In genomic region chr19:4568832-4569231, GRCm38 (mm10) we compare ENCODE assay signal across 13 mouse cellular contexts. TPM values are rescaled to one million over a fixed set of nuclear protein-coding genes. Genes with fewer than 3 reads are reported as not detected.
DNase-seq lines count a peak whose midpoint lies in the region; ATAC-seq lines count a peak whose summit lies in the region.
"Had no signal": no experiment of that assay in that cellular context is flagged by ENCODE, and none has a peak within 500 bp of the region (broad histone marks: within the 10 kb centered on the region; RNA-seq: fewer than 3 reads in every experiment).

No protein-coding gene starts in this region.

- H3K4me1 ChIP-seq in midbrain, embryonic 11.5 days (ENCODE audit: control insufficient read depth, insufficient read depth, low read length), result peaks cover 2% of the 10 kb centered on the region; the same call in 1 of the 2 replicates
- no peaks in the 10 kb centered on the region for H3K4me1 ChIP-seq in midbrain, embryonic 16.5 days (ENCODE audit: control insufficient read depth, insufficient read depth, low read length)
- H3K4me1 ChIP-seq in liver, embryonic 12.5 days, result peaks cover 81% of the 10 kb centered on the region
- peaks cover 18% of the 10 kb centered on the region; the same call in 1 of the 2 replicates for H3K4me1 ChIP-seq in stomach, embryonic 16.5 days (ENCODE audit: control insufficient read depth, insufficient read depth, low read length)

- no peak overlapping the region for H3K4me3 ChIP-seq in midbrain, embryonic 11.5 days (ENCODE audit: low read depth, low read length)
- H3K4me3 ChIP-seq in midbrain, embryonic 16.5 days (ENCODE audit: low read depth, low read length), result no peak overlapping the region
- no peak overlapping the region for H3K4me3 ChIP-seq in liver, embryonic 12.5 days
- no peak overlapping the region for H3K4me3 ChIP-seq in stomach, embryonic 16.5 days (replicated peaks; ENCODE audit: low read length)

- DNase-seq in heart, adult 11 months, result peak; percentile 86
- DNase-seq in heart, adult 9 months (ENCODE audit: low spot score in 2 of 2), result no peak
- DNase-seq in midbrain, embryonic 11.5 days (ENCODE audit: low spot score, missing footprints), result peak; percentile 85
- no peak for DNase-seq in embryo, embryonic 10.5 days (ENCODE audit: low spot score)
- DNase-seq in cerebellum, adult 11-12 months, result no peak
- DNase-seq: gastrocnemius, postnatal 25 days; kidney, postnatal 10 days; right cerebral cortex, postnatal 4 days; thymus, postnatal 4 days had no signal

- WGBS in midbrain, embryonic 11.5 days, result 68% methylated on average over 4 of the region's 4 CpGs
- WGBS in midbrain, embryonic 16.5 days, result 65% methylated on average over 4 of the region's 4 CpGs
- WGBS in liver, embryonic 12.5 days (ENCODE audit: insufficient replicate concordance), result 17% methylated on average over 4 of the region's 4 CpGs
- 39% methylated on average over 4 of the region's 4 CpGs for WGBS in stomach, embryonic 16.5 days

- H3K27ac ChIP-seq in midbrain, embryonic 11.5 days (ENCODE audit: low read depth, low read length), result no peak overlapping the region
- no peak overlapping the region for H3K27ac ChIP-seq in midbrain, embryonic 16.5 days (ENCODE audit: low read length)
- peak overlapping the region; percentile 96 for H3K27ac ChIP-seq in liver, embryonic 12.5 days
- H3K27ac ChIP-seq in stomach, embryonic 16.5 days (ENCODE audit: low read length), result peak overlapping the region; percentile 55; the same call in 1 of the 2 replicates

- H3K9ac ChIP-seq in midbrain, embryonic 11.5 days (ENCODE audit: low read length), result no peak overlapping the region
- no peak overlapping the region for H3K9ac ChIP-seq in midbrain, embryonic 16.5 days (ENCODE audit: low read depth, low read length)
- peak overlapping the region; percentile 67 for H3K9ac ChIP-seq in liver, embryonic 12.5 days
- H3K9ac ChIP-seq in stomach, embryonic 16.5 days (ENCODE audit: low read length), result peak overlapping the region; percentile 2; the same call in 1 of the 2 replicates

- no peaks in the 10 kb centered on the region for H3K36me3 ChIP-seq in midbrain, embryonic 11.5 days (ENCODE audit: control insufficient read depth, insufficient read depth, low read length)
- no peaks in the 10 kb centered on the region for H3K36me3 ChIP-seq in midbrain, embryonic 16.5 days (ENCODE audit: control insufficient read depth, insufficient read depth, low read length)
- H3K36me3 ChIP-seq in liver, embryonic 12.5 days, result no peaks in the 10 kb centered on the region
- H3K36me3 ChIP-seq in stomach, embryonic 16.5 days (ENCODE audit: control insufficient read depth, insufficient read depth, low read length), result no peaks in the 10 kb centered on the region

- no peaks in the 10 kb centered on the region for H3K27me3 ChIP-seq in midbrain, embryonic 11.5 days (ENCODE audit: control insufficient read depth, insufficient read depth, low read length)
- no peaks in the 10 kb centered on the region for H3K27me3 ChIP-seq in midbrain, embryonic 16.5 days (ENCODE audit: control insufficient read depth, insufficient read depth, low read depth, low read length)
- H3K27me3 ChIP-seq in liver, embryonic 12.5 days (replicated peaks), result no peaks in the 10 kb centered on the region
- H3K27me3 ChIP-seq in stomach, embryonic 16.5 days (ENCODE audit: control insufficient read depth, insufficient read depth, low read length), result no peaks in the 10 kb centered on the region

- H3K4me2 ChIP-seq in midbrain, embryonic 11.5 days, result no peak overlapping the region
- no peak overlapping the region for H3K4me2 ChIP-seq in midbrain, embryonic 16.5 days (ENCODE audit: low read length)
- H3K4me2 ChIP-seq in liver, embryonic 12.5 days, result peak overlapping the region; percentile 52
- no peak overlapping the region for H3K4me2 ChIP-seq in stomach, embryonic 16.5 days (ENCODE audit: low read depth, low read length)

- no peak for ATAC-seq in midbrain, embryonic 11.5 days (ENCODE audit: low FRiP score)
- no peak for ATAC-seq in midbrain, embryonic 16.5 days
- ATAC-seq in liver, embryonic 12.5 days, result peak; percentile 90
- peak; percentile 72 for ATAC-seq in stomach, embryonic 16.5 days (ENCODE audit: insufficient read depth, low FRiP score)
- ATAC-seq: activated CD4-positive, CD25-positive, alpha-beta regulatory T cell, adult 4 months had no signal

- H3K9me3 ChIP-seq in midbrain, embryonic 11.5 days (ENCODE audit: control insufficient read depth, low read length), result no peaks in the 10 kb centered on the region
- H3K9me3 ChIP-seq in midbrain, embryonic 16.5 days (replicated peaks; ENCODE audit: control insufficient read depth, low read length, poor library complexity, severe bottlenecking), result no peaks in the 10 kb centered on the region
- no peaks in the 10 kb centered on the region for H3K9me3 ChIP-seq in liver, embryonic 12.5 days (replicated peaks)
- H3K9me3 ChIP-seq in stomach, embryonic 16.5 days (replicated peaks; ENCODE audit: control insufficient read depth, low read length), result no peaks in the 10 kb centered on the region

RNA-seq across cellular contexts. Expression of gene Lrfn4, which starts 46.6 kb away (rescaled TPM):
- 7.5 and 7.6 TPM in 2 replicates for polyA plus RNA-seq in midbrain, embryonic 11.5 days (2014; fragmentation: Nextera tagmentation; extraction: Ambion mirVana)
- 10.4 and 11.3 TPM in 2 replicates for polyA plus RNA-seq in midbrain, embryonic 16.5 days (2015; fragmentation: Nextera tagmentation; extraction: Ambion mirVana)
- 2.6 and 2.7 TPM in 2 replicates for polyA plus RNA-seq in liver, embryonic 12.5 days (2016; fragmentation: Nextera tagmentation; extraction: Ambion mirVana)
- polyA plus RNA-seq in stomach, embryonic 16.5 days (2015; fragmentation: Nextera tagmentation; extraction: Ambion mirVana), result 2.1 and 2.5 TPM in 2 replicates

RNA-seq across cellular contexts. Expression of gene Rce1, which starts 56.6 kb away (rescaled TPM):
- polyA plus RNA-seq in midbrain, embryonic 11.5 days (2014; fragmentation: Nextera tagmentation; extraction: Ambion mirVana), result 61.0 and 68.7 TPM in 2 replicates
- 51.4 and 52.4 TPM in 2 replicates for polyA plus RNA-seq in midbrain, embryonic 16.5 days (2015; fragmentation: Nextera tagmentation; extraction: Ambion mirVana)
- polyA plus RNA-seq in liver, embryonic 12.5 days (2016; fragmentation: Nextera tagmentation; extraction: Ambion mirVana), result 35.9 and 39.3 TPM in 2 replicates
- 64.7 and 66.0 TPM in 2 replicates for polyA plus RNA-seq in stomach, embryonic 16.5 days (2015; fragmentation: Nextera tagmentation; extraction: Ambion mirVana)

RNA-seq across cellular contexts. Expression of gene Pcx, which starts 58.6 kb away (rescaled TPM):
- 13.8 and 14.0 TPM in 2 replicates for polyA plus RNA-seq in midbrain, embryonic 11.5 days (2014; fragmentation: Nextera tagmentation; extraction: Ambion mirVana)
- polyA plus RNA-seq in midbrain, embryonic 16.5 days (2015; fragmentation: Nextera tagmentation; extraction: Ambion mirVana), result 25.1 and 35.3 TPM in 2 replicates
- polyA plus RNA-seq in liver, embryonic 12.5 days (2016; fragmentation: Nextera tagmentation; extraction: Ambion mirVana), result 34.3 and 34.8 TPM in 2 replicates
- polyA plus RNA-seq in stomach, embryonic 16.5 days (2015; fragmentation: Nextera tagmentation; extraction: Ambion mirVana), result 24.0 and 30.0 TPM in 2 replicates

Comparison
In these comparisons a context has a peak if more than half of its experiments do, and no peak if none do; other contexts are left out.
1. DNase-seq: peak in heart, adult 11 months (single experiment) and midbrain, embryonic 11.5 days (single experiment); none in heart, adult 9 months (0 of 2), embryo, embryonic 10.5 days (single experiment) and cerebellum, adult 11-12 months (single experiment).
2. ATAC-seq: peak in liver, embryonic 12.5 days (single experiment) and stomach, embryonic 16.5 days (single experiment); none in midbrain, embryonic 11.5 days (single experiment) and midbrain, embryonic 16.5 days (single experiment).
3. H3K27ac ChIP-seq: peak in liver, embryonic 12.5 days (single experiment) and stomach, embryonic 16.5 days (single experiment); none in midbrain, embryonic 11.5 days (single experiment) and midbrain, embryonic 16.5 days (single experiment).
4. H3K9ac ChIP-seq: peak in liver, embryonic 12.5 days (single experiment) and stomach, embryonic 16.5 days (single experiment); none in midbrain, embryonic 11.5 days (single experiment) and midbrain, embryonic 16.5 days (single experiment).